ENCODE assay signal across 13 mouse cellular contexts in the genomic region with DNA sequence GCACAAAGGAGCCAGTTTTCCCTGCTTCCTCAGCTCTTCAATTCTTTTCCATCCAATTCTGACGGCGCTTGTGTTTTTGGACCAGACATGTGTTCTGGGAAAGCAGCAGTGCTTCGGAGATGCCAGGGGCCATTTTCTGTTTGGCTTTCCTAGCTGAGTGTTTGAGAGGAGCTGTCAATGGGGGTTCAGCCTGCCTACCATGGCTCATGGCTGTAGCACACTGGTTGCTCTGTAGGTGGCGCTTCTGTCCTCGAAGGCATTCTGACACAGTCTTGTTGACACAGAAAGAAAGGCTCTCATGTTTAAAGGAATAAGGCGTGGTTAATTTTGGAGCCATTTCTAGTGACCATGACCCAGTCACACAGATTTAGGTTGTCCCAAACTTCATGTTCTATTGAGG. TPM values are rescaled to one million over a fixed set of nuclear protein-coding genes. Genes with fewer than 3 reads are reported as not detected.
DNase-seq lines count a peak whose midpoint lies in the region; ATAC-seq lines count a peak whose summit lies in the region.
"Had no signal": no experiment of that assay in that cellular context is flagged by ENCODE, and none has a peak within 500 bp of the region (broad histone marks: within the 10 kb centered on the region; RNA-seq: fewer than 3 reads in every experiment).

No protein-coding gene starts in this region.

- ATAC-seq in kidney, embryonic 14.5 days (ENCODE audit: low FRiP score, low TSS enrichment): no peak

- H3K9me3 ChIP-seq in kidney, embryonic 14.5 days (ENCODE audit: control insufficient read depth, low read length): no peaks in the 10 kb centered on the region
- H3K9me3 ChIP-seq: forebrain, embryonic 10.5 days; heart, embryonic 13.5 days; megakaryocyte, embryonic 14.5 days; neural tube, embryonic 15.5 days had no signal

- H3K36me3 ChIP-seq in kidney, embryonic 14.5 days (ENCODE audit: control insufficient read depth, insufficient read depth, low read length): no peaks in the 10 kb centered on the region
- H3K36me3 ChIP-seq: forebrain, embryonic 10.5 days; heart, embryonic 13.5 days; neural tube, embryonic 15.5 days had no signal

- no peaks in the 10 kb centered on the region for H3K4me1 ChIP-seq in kidney, embryonic 14.5 days (ENCODE audit: control insufficient read depth, insufficient read depth, low read length)
- H3K4me1 ChIP-seq: forebrain, embryonic 10.5 days; neural tube, embryonic 15.5 days had no signal

- H3K27ac ChIP-seq in kidney, embryonic 14.5 days (ENCODE audit: low read depth, low read length): no peak overlapping the region
- H3K27ac ChIP-seq: forebrain, embryonic 10.5 days; heart, embryonic 13.5 days; neural tube, embryonic 15.5 days had no signal

- H3K4me3 ChIP-seq in kidney, embryonic 14.5 days (ENCODE audit: low read length): no peak overlapping the region
- H3K4me3 ChIP-seq: forebrain, embryonic 10.5 days; heart, embryonic 13.5 days; megakaryocyte, embryonic 14.5 days; neural tube, embryonic 15.5 days had no signal

- WGBS in kidney, embryonic 14.5 days: 75% methylated on average over 6 of the region's 6 CpGs

- no peak overlapping the region for H3K4me2 ChIP-seq in kidney, embryonic 14.5 days (replicated peaks; ENCODE audit: low read depth, low read length)
- H3K4me2 ChIP-seq: heart, embryonic 13.5 days; neural tube, embryonic 15.5 days had no signal

- DNase-seq in cerebellum, postnatal 36 days: peak; percentile 7
- DNase-seq in cerebellum, postnatal 4 days (ENCODE audit: low spot score in 2 of 2): no peak
- peak; percentile 17 for DNase-seq in retina, embryonic 14.5 days (ENCODE audit: low spot score)
- no peak for DNase-seq in retina, postnatal 1 day
- peak; percentile 9 for DNase-seq in liver
- peak; percentile 31 for DNase-seq in thymus, postnatal 14 days
- DNase-seq in heart, adult 8-10 months (ENCODE audit: low spot score): no peak
- DNase-seq: cerebellum, adult 11-12 months had no signal

- H3K9ac ChIP-seq in kidney, embryonic 14.5 days (ENCODE audit: low read depth, low read length): no peak overlapping the region
- H3K9ac ChIP-seq: heart, embryonic 13.5 days; neural tube, embryonic 15.5 days had no signal

- H3K27me3 ChIP-seq in kidney, embryonic 14.5 days (ENCODE audit: control insufficient read depth, insufficient read depth, low read length): no peaks in the 10 kb centered on the region
- H3K27me3 ChIP-seq: heart, embryonic 13.5 days; megakaryocyte, embryonic 14.5 days; neural tube, embryonic 15.5 days had no signal

RNA-seq across cellular contexts. Expression of a gene that starts 45.9 kb away (rescaled TPM):
- polyA plus RNA-seq in kidney, embryonic 14.5 days (2014; fragmentation: Nextera tagmentation; extraction: Ambion mirVana): 0.60 and 0.61 TPM in 2 replicates
- total RNA-seq in heart, adult 8-10 months (2022): under 1 TPM in 1 of 4 experiments, not detected in 3; 0.20 TPM

Comparison
In these comparisons a context has a peak if more than half of its experiments do, and no peak if none do; other contexts are left out.
1. DNase-seq: peak in cerebellum, postnatal 36 days (2 of 2), retina, embryonic 14.5 days (single experiment), liver (single experiment) and thymus, postnatal 14 days (single experiment); none in cerebellum, postnatal 4 days (0 of 2), retina, postnatal 1 day (single experiment) and heart, adult 8-10 months (single experiment).